In genomic region chr5:40366956-40367355, GRCm38 (mm10) we compare ENCODE assay signal across 21 mouse cellular contexts.
A peak's percentile ranks its signal among the peaks of the same experiment; 100 is the strongest.
DNase-seq lines count a peak whose midpoint lies in the region; TF ChIP-seq lines count a peak whose summit lies in the region.
"Had no signal": no experiment of that assay in that cellular context is flagged by ENCODE, and none has a peak within 500 bp of the region (broad histone marks: within the 10 kb centered on the region; RNA-seq: fewer than 3 reads in every experiment).

No protein-coding gene starts in this region.

- no peak for TF ChIP-seq CTCF in C2C12 (IDR thresholded peaks at IDR 0.05; ENCODE audit: control insufficient read depth, insufficient read depth, insufficient read length)

- peak; percentile 35 for DNase-seq in 3T3-L1 (ENCODE audit: low read depth, low spot score)
- peak; percentile 4 for DNase-seq in brain, adult 2 months (ENCODE audit: low read depth, low spot score)
- no peak for DNase-seq in layer of hippocampus, adult 9-11 months
- no peak for DNase-seq in lung, postnatal 14 days
- DNase-seq: adrenal gland, postnatal 10 days; adrenal gland, postnatal 36 days; B cell, adult 2 months; cerebellum, adult 11 months; cerebellum, adult 18-20 months; cerebellum, adult 8-10 months; cerebellum, adult 9-11 months; cerebellum, postnatal 14 days; cerebellum, postnatal 36 days; embryo, embryonic 11 days had no signal

- no peaks in the 10 kb centered on the region for H3K36me3 ChIP-seq in C2C12 (ENCODE audit: control insufficient read depth, insufficient read depth)
- H3K36me3 ChIP-seq: embryonic facial prominence, embryonic 13.5 days; embryonic facial prominence, embryonic 15.5 days; forebrain, embryonic 10.5 days; forebrain, embryonic 12.5 days had no signal

- no peaks in the 10 kb centered on the region for H3K79me2 ChIP-seq in C2C12 (ENCODE audit: control insufficient read depth, insufficient read depth)

- H3ac ChIP-seq in C2C12 (ENCODE audit: control insufficient read depth, insufficient read length, low read depth), result no peak overlapping the region

- H3K4me3 ChIP-seq in C2C12 (ENCODE audit: insufficient read depth, poor library complexity, severe bottlenecking), result no peak overlapping the region
- H3K4me3 ChIP-seq: embryonic facial prominence, embryonic 13.5 days; embryonic facial prominence, embryonic 15.5 days; erythroblast, embryonic 14.5 days; forebrain, embryonic 10.5 days; forebrain, embryonic 12.5 days had no signal

- H3K27me3 ChIP-seq in C2C12 (ENCODE audit: control insufficient read depth, insufficient read depth, insufficient read length), result no peaks in the 10 kb centered on the region
- H3K27me3 ChIP-seq: embryonic facial prominence, embryonic 13.5 days; embryonic facial prominence, embryonic 15.5 days; forebrain, embryonic 12.5 days; Patski had no signal

- H3K79me3 ChIP-seq in C2C12 (ENCODE audit: low read depth), result no peaks in the 10 kb centered on the region

TF ChIP-seq in C2C12, 6 proteins besides CTCF, POLR2A, EP300 and RAD21:
- TF ChIP-seq FOSL1 (IDR thresholded peaks at IDR 0.05; ENCODE audit: insufficient read depth, low read length, poor library complexity, severe bottlenecking), result peak; percentile 59
- no peak for TF ChIP-seq MAX (IDR thresholded peaks at IDR 0.05)

Comparison
In these comparisons a context has a peak if more than half of its experiments do, and no peak if none do; other contexts are left out.
1. DNase-seq: peak in 3T3-L1 (single experiment) and brain, adult 2 months (single experiment); none in layer of hippocampus, adult 9-11 months (single experiment) and lung, postnatal 14 days (single experiment).